Mouse (Mus musculus): ENCODE results near the gene Ssh3. TPM values are rescaled to one million over a fixed set of nuclear protein-coding genes. Genes with fewer than 3 reads are reported as not detected.
"Not testable (repeated sequence)": the region's sequence is repeated elsewhere in the genome, so short reads cannot be mapped to it uniquely, and the experiment has no call there.

Ssh3 gene
- total RNA-seq, 2 experiments from 2014 or later: 57.5 to 58.7 TPM

DNA sequence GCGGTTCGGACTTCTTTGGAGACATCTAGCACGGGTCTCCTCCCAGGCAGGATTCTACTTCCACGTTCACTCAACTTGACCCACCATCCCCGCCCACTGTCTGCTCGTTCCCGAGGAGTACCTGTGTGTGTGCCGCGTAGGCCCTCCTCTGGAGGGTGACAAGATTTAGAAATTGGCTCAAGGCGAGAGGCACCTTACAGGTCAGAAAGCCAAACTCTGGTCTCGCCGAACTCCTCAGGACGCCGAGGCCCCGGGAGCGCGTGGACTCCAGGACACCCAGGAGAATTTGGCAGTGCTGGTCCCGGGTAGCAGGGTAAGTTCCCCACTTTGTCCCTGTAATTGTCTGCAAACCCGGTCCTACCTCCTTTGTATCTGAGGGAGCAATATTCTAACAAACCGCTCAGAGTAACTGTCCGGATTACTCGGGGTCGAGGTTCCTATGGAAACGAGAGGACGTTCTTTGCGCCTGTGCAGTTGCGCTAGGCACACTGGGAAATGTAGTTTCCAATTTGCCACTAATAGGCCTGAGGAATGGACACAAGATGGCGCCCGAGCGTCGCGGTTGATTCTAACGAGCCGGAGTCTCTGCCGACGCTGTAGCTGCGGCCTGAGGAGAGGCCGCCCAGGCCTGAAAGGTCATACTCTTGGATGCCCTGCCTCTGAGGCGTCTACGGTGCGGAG lies 11.6 kb downstream of the Ssh3 start:
- H3K4me3 ChIP-seq: peak overlapping the region; percentile 91
- peak; percentile 91 to 93 for DNase-seq (ENCODE audit: low spot score in 2 of 2)
- peak overlapping the region; percentile 87 for H3K27ac ChIP-seq
- TF ChIP-seq CTCF (conservative IDR thresholded peaks at IDR 0.05): peak; percentile 93

DNA sequence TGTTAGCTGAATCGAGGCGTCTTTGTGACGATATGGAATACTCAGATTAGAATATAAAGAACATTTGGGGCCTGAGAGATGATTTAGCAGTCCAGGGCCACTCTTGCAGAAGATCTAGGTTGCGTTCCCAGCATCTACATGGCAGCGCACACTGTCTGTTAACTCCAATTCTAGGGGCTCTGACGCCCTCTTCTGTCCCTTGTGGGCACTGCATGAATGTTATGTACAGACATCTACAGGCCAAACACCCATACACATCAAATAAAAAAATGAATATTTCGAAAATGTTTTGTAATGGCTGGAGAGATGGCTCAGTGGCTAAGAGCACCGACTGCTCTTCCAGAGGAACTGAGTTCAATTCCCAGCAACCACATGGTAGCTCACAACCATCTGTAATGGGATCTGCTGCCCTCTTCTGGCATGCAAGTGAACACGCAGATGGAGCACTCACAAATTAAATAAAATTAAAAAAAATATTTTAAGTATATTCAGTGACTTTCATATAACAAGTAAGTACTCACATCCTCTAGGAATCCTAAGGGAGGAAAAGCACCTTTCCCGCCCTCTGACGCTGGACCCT lies 13.3 kb downstream of the Ssh3 start:
- Histone ChIP-seq H3K27ac (no peak overlapping the region), H3K4me3 (no peak overlapping the region)
- no peak for DNase-seq (ENCODE audit: low spot score in 2 of 2)
- TF ChIP-seq CTCF (conservative IDR thresholded peaks at IDR 0.05): peak; percentile 70

DNA sequence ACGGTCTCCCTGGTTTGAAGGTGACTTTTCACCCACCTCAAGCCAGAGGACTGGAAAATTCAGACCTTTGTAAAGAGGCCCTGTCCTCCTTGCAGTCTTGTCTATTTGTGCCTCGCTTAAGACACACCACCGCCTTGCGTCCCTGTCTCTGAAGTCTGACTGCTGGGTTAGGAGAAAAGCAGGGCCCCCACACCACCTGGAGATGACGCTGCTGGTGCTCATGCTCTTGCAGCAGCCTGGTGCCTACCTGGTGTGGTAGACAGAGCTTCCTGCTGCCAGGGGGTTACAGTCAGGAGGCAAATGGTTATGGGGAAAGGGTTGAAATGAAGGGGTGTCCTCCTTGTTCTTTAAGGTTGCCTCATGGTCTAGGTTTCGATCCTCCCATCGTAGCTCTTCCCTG lies 14.8 kb downstream of the Ssh3 start:
- Histone ChIP-seq H3K27ac (no peak overlapping the region), H3K4me3 (no peak overlapping the region)
- TF ChIP-seq CTCF (conservative IDR thresholded peaks at IDR 0.05): no peak
- no peak for DNase-seq (ENCODE audit: low spot score in 2 of 2)

DNA sequence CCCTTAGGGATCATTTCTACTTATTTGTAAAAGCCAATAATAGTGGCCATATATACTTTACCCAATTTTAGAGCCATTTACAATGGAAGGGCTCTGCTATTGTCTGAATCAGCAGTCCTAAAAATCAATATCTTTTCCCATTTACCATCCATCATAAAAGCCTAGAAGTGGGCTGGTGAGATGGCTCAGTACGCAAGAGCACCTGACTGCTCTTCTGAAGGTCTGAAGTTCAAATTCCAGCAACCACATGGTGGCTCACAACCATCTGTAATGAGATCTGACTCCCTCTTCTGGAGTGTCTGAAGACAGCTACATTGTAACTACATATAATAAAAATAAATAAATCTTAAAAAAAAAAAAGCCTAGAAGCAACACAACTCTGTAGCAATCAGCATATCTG lies 20.3 kb downstream of the Ssh3 start:
- H3K4me3 ChIP-seq; DNase-seq (ENCODE audit: low spot score in 2 of 2): not testable (repeated sequence)

DNA sequence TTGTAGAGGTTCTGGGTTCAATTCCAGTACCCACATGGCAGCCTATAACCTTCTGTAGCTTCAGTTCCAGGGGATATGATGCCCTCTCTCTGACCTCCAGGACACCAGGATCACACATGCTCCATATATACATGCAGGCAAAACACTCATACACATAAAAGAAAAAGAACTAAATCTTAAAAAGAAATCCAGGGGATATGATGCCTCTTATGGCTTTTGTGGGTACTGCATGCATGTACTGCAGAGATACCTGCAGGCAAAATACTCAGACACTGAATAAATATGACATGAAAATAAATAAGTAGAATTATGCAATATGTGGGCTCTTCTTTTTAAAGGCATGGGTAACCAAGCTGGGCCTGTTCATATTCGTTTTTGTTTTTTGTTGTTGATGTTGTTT lies 22.0 kb downstream of the Ssh3 start:
- Histone ChIP-seq H3K4me3 (no peak overlapping the region), H3K27ac (no peak overlapping the region)
- TF ChIP-seq CTCF (conservative IDR thresholded peaks at IDR 0.05): peak; percentile 66
- DNase-seq (ENCODE audit: low spot score in 2 of 2): no peak

More for the DNA sequence above, 20.3 kb downstream of the Ssh3 start:
- not testable (repeated sequence) for H3K27ac ChIP-seq

DNA sequence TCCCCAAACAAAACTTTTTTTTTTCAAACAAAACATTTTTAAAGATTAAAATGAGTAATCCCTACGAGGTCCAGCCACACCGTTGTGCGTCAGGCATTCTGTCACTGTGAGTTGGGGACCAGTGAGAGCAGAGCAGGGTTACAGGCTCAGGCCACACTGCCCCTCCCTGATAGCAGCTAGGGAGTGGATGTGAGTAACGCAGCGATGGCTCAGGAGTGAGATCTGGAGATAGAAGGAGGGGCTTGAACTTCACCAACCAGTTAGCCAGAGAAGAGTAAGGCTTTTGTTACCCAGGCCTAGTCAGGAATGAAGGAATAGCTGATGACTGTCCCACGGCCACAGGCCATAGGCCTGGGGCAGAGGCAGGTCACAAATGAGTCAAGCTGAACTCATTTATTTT lies 24.2 kb downstream of the Ssh3 start:
- DNase-seq (ENCODE audit: low spot score in 2 of 2): no peak
- no peak for TF ChIP-seq CTCF (conservative IDR thresholded peaks at IDR 0.05)
- Histone ChIP-seq H3K4me3 (no peak overlapping the region), H3K27ac (no peak overlapping the region)

DNA sequence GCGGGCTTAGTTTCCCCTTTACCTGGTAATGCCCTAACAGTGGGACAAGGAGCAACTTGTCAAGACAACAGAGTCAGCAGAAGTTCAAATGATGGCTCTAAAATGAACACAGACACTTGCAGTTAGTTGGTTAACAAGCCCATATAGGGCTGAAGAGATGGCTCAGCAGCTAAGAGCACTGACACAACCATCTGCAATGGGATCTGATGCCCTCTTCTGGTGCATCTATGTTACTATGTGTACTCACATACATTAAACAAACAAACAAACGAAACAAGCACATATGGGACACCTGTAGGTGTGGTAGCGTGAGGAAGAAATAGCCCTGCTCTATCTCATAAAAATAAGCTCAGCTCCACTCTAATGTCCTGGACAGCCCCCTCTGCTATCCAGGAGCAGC lies 26.6 kb downstream of the Ssh3 start:
- DNase-seq (ENCODE audit: low spot score in 2 of 2): no peak
- H3K4me3 ChIP-seq: no peak overlapping the region
- TF ChIP-seq CTCF (conservative IDR thresholded peaks at IDR 0.05): peak; percentile 41
- no peak overlapping the region for H3K27ac ChIP-seq

DNA sequence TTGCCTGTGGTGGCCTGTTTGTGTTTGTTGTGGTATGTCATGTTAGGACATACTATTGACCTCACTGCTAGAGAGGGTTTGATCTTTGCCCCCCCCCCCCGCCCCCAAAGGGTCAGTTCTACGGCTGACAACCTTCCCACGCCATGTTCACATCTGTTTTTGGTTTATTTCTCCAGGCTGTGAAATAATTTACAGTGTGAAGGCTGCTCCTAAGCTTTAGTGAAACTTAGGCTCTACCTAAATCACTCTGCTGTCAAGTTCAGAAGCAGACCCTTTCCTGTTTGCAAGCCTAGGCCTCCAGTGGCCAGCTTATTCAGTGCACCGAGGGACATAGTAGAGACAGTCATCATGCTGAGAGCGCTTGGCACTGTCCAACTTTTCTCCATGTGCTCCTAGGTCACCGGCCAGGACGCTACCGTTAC lies 28.7 kb downstream of the Ssh3 start:
- no peak for DNase-seq (ENCODE audit: low spot score in 2 of 2)
- TF ChIP-seq CTCF (conservative IDR thresholded peaks at IDR 0.05): no peak
- Histone ChIP-seq H3K27ac (no peak overlapping the region), H3K4me3 (no peak overlapping the region)

DNA sequence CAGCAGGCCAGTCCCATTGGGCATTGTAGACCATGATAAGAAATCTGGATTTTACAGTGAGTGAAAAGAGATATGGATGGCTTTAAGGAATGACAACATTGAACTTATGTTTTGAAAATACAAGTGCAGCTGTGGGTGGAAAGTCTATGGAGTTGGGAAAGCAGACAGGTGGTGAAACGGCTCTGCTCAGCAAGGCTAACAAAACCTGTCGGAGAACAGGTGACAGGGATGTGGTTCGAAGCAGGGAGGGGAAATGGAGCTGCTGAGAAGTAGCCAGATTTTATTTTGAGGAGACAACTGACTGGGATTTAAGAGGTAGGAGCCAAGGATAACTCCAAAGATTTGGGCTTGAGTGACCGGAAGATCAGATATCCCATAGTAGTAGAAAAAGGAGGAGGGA lies 34.4 kb downstream of the Ssh3 start:
- H3K27ac ChIP-seq: no peak overlapping the region
- no peak overlapping the region for H3K4me3 ChIP-seq
- DNase-seq (ENCODE audit: low spot score in 2 of 2): no peak
- no peak for TF ChIP-seq CTCF (conservative IDR thresholded peaks at IDR 0.05)

DNA sequence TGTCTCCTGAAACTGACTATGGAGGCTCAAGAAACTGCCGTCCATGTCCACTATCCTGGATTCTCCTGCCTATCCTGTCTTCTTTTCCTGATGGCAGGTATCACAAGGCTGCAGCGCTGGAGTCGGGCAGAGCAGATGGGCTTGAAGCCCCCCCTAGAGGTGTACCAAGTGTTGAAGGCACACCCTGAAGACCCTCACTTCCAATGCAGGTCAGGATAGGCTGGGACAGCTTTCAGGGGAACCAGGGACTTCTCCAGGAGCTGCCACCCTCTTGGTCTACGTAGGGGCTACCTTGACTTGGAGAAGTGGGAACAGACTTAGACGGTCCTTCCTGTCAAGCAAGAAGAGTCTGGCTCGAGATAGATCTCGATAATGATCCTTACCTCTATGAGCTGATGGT lies 36.3 kb downstream of the Ssh3 start:
- Histone ChIP-seq H3K27ac (peak overlapping the region; percentile 71), H3K4me3 (peak overlapping the region; percentile 78; the same call in 1 of the 2 replicates)
- DNase-seq (ENCODE audit: low spot score in 2 of 2): no peak
- TF ChIP-seq CTCF (conservative IDR thresholded peaks at IDR 0.05): no peak

DNA sequence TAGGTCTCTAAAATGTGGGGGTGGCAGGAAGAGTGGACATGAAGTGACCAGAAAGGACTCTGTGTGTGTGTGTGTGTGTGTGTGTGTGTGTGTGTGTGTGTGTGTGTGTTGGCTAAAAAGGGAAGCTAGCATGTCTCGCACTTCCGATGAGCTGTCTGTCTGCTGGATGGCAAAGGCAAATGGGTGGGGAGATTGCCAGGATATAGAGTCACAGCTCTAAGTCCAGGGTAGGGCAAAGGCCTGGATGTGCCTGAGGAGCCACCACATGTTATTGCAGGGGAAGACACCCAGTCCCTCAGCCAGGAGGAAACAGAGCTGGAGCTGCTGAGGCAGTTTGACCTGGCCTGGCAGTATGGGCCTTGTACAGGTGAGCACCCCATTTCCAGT lies 36.8 kb downstream of the Ssh3 start:
- TF ChIP-seq CTCF (conservative IDR thresholded peaks at IDR 0.05): no peak
- peak overlapping the region; percentile 96 for H3K27ac ChIP-seq
- peak overlapping the region; percentile 78 for H3K4me3 ChIP-seq
- DNase-seq (ENCODE audit: low spot score in 2 of 2): peak in 1 of 2 experiments; percentile 36

DNA sequence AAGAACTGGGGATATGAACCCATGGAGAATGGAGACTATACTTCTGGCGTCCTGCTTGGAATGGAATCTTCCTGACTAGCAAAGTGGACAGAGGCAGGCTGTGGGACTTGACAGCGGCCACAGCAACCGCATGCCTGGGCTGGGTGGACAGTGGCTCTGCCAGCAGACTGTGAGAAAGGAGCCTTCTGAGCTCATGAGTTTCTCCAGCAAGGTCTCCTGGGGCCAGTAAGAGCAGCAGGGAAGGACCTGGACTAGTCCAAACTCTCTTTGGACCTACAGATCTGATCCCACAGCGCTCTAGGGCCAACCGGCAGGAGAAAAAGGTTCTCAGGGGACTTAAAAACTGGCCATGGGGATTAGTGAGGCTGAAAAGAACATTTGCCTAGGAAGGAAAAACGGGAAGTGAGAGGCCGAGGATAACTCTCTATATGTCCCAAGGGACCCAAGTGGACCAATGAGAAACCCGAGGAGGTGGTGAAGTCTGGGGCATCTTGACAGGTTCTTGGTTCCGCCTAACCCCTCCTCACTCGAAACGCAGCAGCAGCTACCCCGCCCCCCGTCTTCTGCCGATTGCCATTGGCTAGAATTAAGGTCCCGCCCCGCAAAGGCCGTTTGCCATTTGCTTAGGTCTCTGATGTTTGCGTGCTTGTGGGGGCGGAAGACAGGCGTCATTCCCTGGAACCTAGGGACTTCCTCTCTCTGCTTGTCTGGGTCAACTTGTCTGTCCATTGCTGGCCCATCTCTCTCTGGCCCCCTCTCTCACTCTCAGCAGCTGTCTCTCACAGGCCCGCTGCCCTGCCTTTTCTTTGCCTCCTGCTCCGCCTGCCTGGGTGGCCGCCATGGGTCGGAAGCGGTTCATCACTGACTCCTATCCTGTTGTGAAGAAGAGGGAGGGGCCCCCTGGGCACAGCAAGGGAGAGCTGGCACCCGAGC lies 37.5 kb downstream of the Ssh3 start, which contains the start of gene Pold4:
Pold4 (plus strand) TSS at position 647 of the 933 bp plus-strand sequence.
- DNase-seq (ENCODE audit: low spot score in 2 of 2): peak; percentile 95 to 97
- TF ChIP-seq CTCF (conservative IDR thresholded peaks at IDR 0.05): no peak
- H3K27ac ChIP-seq: peak within 1 kb of the TSS; percentile 96
- peak within 1 kb of the TSS; percentile 78 for H3K4me3 ChIP-seq

DNA sequence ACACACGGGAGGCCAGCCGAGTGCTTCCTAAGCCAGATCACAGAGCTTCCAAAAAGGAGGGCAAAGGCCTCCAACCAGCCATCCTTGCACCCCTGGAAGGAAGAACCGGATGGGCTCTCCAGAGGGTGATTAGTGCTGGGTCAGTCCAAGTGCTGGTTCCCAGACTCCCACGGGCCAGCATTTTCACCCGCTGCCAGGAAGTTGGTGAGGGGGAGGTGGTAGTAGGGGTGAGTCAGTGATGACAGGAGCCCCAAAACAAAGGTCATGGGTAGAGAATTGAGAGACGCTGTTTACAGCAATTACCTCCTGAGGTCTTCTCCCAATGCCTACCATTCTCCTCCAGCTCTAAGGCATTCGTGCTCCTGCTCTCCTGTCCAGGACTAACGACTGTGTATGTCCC lies 38.6 kb downstream of the Ssh3 start:
- TF ChIP-seq CTCF (conservative IDR thresholded peaks at IDR 0.05): no peak
- Histone ChIP-seq H3K4me3 (no peak overlapping the region), H3K27ac (peak overlapping the region; percentile 96)
- DNase-seq (ENCODE audit: low spot score in 2 of 2): no peak

Measured in layer of hippocampus, adult 2 months (tissue).